9 mouse cellular contexts compared by ENCODE assay signal in the genomic region with DNA sequence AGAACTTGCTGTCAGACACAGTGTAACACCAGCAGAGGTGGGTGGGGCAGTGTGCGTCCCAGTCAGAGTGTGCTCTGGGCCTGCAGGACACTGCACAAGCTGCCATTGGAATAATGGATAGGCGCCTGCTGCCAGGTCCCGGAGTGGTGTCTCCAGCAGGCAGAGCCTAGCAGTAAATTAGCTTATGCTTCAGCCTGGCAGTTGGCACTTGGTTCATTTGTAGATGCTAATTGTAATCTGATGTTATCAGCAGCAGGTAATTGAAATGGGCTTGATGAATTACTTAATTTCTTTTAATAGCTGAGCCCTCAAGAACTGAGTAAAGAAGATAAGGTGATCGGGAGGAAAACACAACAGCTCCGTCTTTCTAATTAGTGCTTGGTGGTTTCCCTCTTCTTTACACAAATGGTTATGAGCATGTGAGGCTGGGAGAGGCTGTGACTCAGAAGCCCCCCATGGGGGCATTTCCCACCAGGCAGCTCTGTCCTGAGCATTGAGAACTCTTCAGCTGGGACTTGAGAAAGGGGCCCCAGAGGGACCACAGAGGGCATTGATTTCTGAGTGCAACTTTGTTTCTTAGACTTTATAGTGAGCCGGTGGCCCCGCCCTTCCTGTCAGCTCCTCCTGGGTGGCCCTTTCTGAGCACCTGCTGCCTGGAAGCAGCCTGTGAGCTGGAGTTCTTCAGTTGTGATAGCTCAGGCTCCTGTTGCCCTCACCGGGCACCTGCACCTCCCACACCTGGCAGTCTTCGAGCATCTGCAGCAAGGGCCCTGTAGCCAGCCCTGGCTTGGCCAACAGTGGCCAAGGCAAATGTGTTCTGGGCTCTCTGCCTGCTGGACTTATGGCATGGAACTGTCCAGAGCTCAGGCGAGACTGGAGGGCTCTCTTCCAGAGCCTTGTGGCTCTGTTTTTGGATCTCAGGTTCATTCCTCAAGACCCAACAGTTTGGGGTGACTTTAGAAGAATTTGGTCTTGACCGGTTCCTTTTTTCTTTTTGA.
DNase-seq lines count a peak whose midpoint lies in the region; ATAC-seq and TF ChIP-seq lines count a peak whose summit lies in the region.
"Had no signal": no experiment of that assay in that cellular context is flagged by ENCODE, and none has a peak within 500 bp of the region (broad histone marks: within the 10 kb centered on the region; RNA-seq: fewer than 3 reads in every experiment).

No protein-coding gene starts in this region.

- no peak overlapping the region for H3K9ac ChIP-seq in CH12.LX (ENCODE audit: insufficient read depth, low read depth)
- H3K9ac ChIP-seq in embryonic facial prominence, embryonic 14.5 days (ENCODE audit: low read depth, low read length): no peak overlapping the region
- H3K9ac ChIP-seq in limb, embryonic 11.5 days (ENCODE audit: low read length): no peak overlapping the region
- H3K9ac ChIP-seq: liver, embryonic 15.5 days had no signal

- in situ Hi-C loops in CH12.LX (cut with MboI; ENCODE audit: low pct_ligation_motif_present, low pct_unique_long_range_greater_than_20kb, low sequenced_read_pairs): no loop called here

- no peak for TF ChIP-seq RAD21 in CH12.LX (IDR thresholded peaks at IDR 0.05; ENCODE audit: low read depth, low read length)

- no peak for TF ChIP-seq CTCF in CH12.LX (conservative IDR thresholded peaks at IDR 0.05 in 1 of 2, IDR thresholded peaks at IDR 0.05 in 1 of 2; ENCODE audit: low read depth in 2 of 2, low read length in 2 of 2)
- TF ChIP-seq CTCF in kidney, adult 2 months (conservative IDR thresholded peaks at IDR 0.05; ENCODE audit: insufficient read depth, insufficient read length, low read depth, low read length): no peak

- no peaks in the 10 kb centered on the region for H3K79me2 ChIP-seq in CH12.LX (replicated peaks; ENCODE audit: control insufficient read depth, extremely low read depth, insufficient read depth, poor library complexity, severe bottlenecking)

- no peak for TF ChIP-seq POLR2A in CH12.LX (IDR thresholded peaks at IDR 0.05; ENCODE audit: low read depth, low read length)
- no peak for TF ChIP-seq POLR2A in kidney, adult 2 months (IDR thresholded peaks at IDR 0.05; ENCODE audit: low read depth, low read length)

- no peaks in the 10 kb centered on the region for H3K9me3 ChIP-seq in CH12.LX (replicated peaks; ENCODE audit: low read length)
- H3K9me3 ChIP-seq in embryonic facial prominence, embryonic 14.5 days (ENCODE audit: control insufficient read depth, low read length): no peaks in the 10 kb centered on the region
- H3K9me3 ChIP-seq in limb, embryonic 11.5 days (ENCODE audit: control insufficient read depth, low read length): no peaks in the 10 kb centered on the region
- H3K9me3 ChIP-seq: liver, embryonic 15.5 days had no signal

- DNase-seq in B cell, adult 2 months: peak; percentile 28 to 42
- peak; percentile 35 for DNase-seq in CH12.LX (ENCODE audit: extremely low read depth)
- no peak for DNase-seq in embryonic facial prominence, embryonic 14.5 days (ENCODE audit: low spot score)
- DNase-seq in limb, embryonic 11.5 days (ENCODE audit: low spot score): peak; percentile 49
- DNase-seq in ovary, adult 18-20 months (ENCODE audit: low spot score): no peak
- no peak for DNase-seq in heart, postnatal 10 days
- no peak for DNase-seq in layer of hippocampus, adult 9-10 months (ENCODE audit: low spot score)
- DNase-seq in kidney, adult 2 months: no peak

- H3K36me3 ChIP-seq in CH12.LX (replicated peaks in 1 of 2; ENCODE audit: control insufficient read depth in 1 of 2, insufficient read depth in 1 of 2, low read length in 1 of 2): no peaks in the 10 kb centered on the region
- 0 out of 2 replicates have a peak, but pooled peaks cover 6% of the 10 kb centered on the region for H3K36me3 ChIP-seq in embryonic facial prominence, embryonic 14.5 days (ENCODE audit: control insufficient read depth, insufficient read depth, low read length)
- no peaks in the 10 kb centered on the region for H3K36me3 ChIP-seq in limb, embryonic 11.5 days (ENCODE audit: control insufficient read depth, insufficient read depth, low read length)
- H3K36me3 ChIP-seq in kidney, adult 2 months (ENCODE audit: control insufficient read depth, insufficient read depth, low read length): no peaks in the 10 kb centered on the region
- H3K36me3 ChIP-seq: liver, embryonic 15.5 days had no signal

- no peak overlapping the region for H3K27ac ChIP-seq in CH12.LX (ENCODE audit: insufficient read depth, low read depth)
- H3K27ac ChIP-seq in embryonic facial prominence, embryonic 14.5 days (replicated peaks; ENCODE audit: low read depth, low read length): no peak overlapping the region
- H3K27ac ChIP-seq in limb, embryonic 11.5 days (replicated peaks; ENCODE audit: low read depth, low read length): no peak overlapping the region
- H3K27ac ChIP-seq in kidney, adult 2 months (ENCODE audit: insufficient read depth, low read depth, low read length): no peak overlapping the region
- H3K27ac ChIP-seq: liver, embryonic 15.5 days had no signal

- peaks cover 22% of the 10 kb centered on the region for H3K27me3 ChIP-seq in CH12.LX (replicated peaks)
- H3K27me3 ChIP-seq in embryonic facial prominence, embryonic 14.5 days (replicated peaks; ENCODE audit: control insufficient read depth, insufficient read depth, low read length): no peaks in the 10 kb centered on the region
- no peaks in the 10 kb centered on the region for H3K27me3 ChIP-seq in limb, embryonic 11.5 days (ENCODE audit: control insufficient read depth, insufficient read depth, low read length)
- no peaks in the 10 kb centered on the region for H3K27me3 ChIP-seq in kidney, adult 2 months (replicated peaks; ENCODE audit: control insufficient read depth, insufficient read depth, low read length)

- no peak for TF ChIP-seq EP300 in CH12.LX (IDR thresholded peaks at IDR 0.05; ENCODE audit: low read length)

- WGBS in embryonic facial prominence, embryonic 14.5 days: 70% methylated on average over 11 of the region's 11 CpGs
- WGBS in limb, embryonic 11.5 days: 49% methylated on average over 11 of the region's 11 CpGs
- WGBS in kidney, adult 2 months: 69% methylated on average over 11 of the region's 11 CpGs

- no peak overlapping the region for H3K4me3 ChIP-seq in CH12.LX (replicated peaks in 1 of 3; ENCODE audit: low read depth in 2 of 3, low read length in 2 of 3, poor library complexity in 1 of 3)
- no peak overlapping the region for H3K4me3 ChIP-seq in embryonic facial prominence, embryonic 14.5 days (ENCODE audit: low read depth, low read length)
- no peak overlapping the region for H3K4me3 ChIP-seq in limb, embryonic 11.5 days (ENCODE audit: low read depth, low read length)
- H3K4me3 ChIP-seq in kidney, adult 2 months (ENCODE audit: insufficient read depth, low read depth, low read length): no peak overlapping the region
- H3K4me3 ChIP-seq: liver, embryonic 15.5 days had no signal

- peaks cover 4 to 53% of the 10 kb centered on the region in 2 experiments; a peak in 3 of 4 replicates for H3K4me1 ChIP-seq in CH12.LX (ENCODE audit: control insufficient read depth in 1 of 2, insufficient read depth in 2 of 2)
- peaks cover 11% of the 10 kb centered on the region for H3K4me1 ChIP-seq in embryonic facial prominence, embryonic 14.5 days (ENCODE audit: control insufficient read depth, insufficient read depth, low read length)
- peaks cover 12% of the 10 kb centered on the region for H3K4me1 ChIP-seq in limb, embryonic 11.5 days (ENCODE audit: control insufficient read depth, insufficient read depth, low read length)
- 0 out of 2 replicates have a peak, but pooled peaks cover 3% of the 10 kb centered on the region for H3K4me1 ChIP-seq in kidney, adult 2 months (ENCODE audit: control insufficient read depth, insufficient read depth, low read length)

- ATAC-seq in embryonic facial prominence, embryonic 14.5 days (ENCODE audit: low read depth): 0 out of 2 replicates have a peak, but pooled peaks have one; percentile 34
- no peak for ATAC-seq in limb, embryonic 11.5 days (ENCODE audit: insufficient number of reproducible peaks, low FRiP score, low TSS enrichment, low read depth)

- intact Hi-C loops in heart, postnatal 10 days (cut with DNase I): no loop called here

- dilution Hi-C loops in CH12.LX (cut with MboI; ENCODE audit: extremely low pct_ligation_motif_present, extremely low pct_unique_long_range_greater_than_20kb, low sequenced_read_pairs): no loop called here

- no peak overlapping the region for H3K4me2 ChIP-seq in CH12.LX (ENCODE audit: insufficient read depth, low read depth, poor library complexity, severe bottlenecking)
- no peak overlapping the region for H3K4me2 ChIP-seq in embryonic facial prominence, embryonic 14.5 days (ENCODE audit: low read depth, low read length)
- H3K4me2 ChIP-seq in limb, embryonic 11.5 days (ENCODE audit: low read depth, severe bottlenecking): no peak overlapping the region
- H3K4me2 ChIP-seq: liver, embryonic 15.5 days had no signal

TF ChIP-seq in CH12.LX, 34 proteins besides CTCF, POLR2A, EP300 and RAD21:
- TF ChIP-seq MXI1 (IDR thresholded peaks at IDR 0.05; ENCODE audit: low read depth, low read length): no peak

Comparison
In these comparisons a context has a peak if more than half of its experiments do, and no peak if none do; other contexts are left out.
1. DNase-seq: peak in B cell, adult 2 months (2 of 2), CH12.LX (single experiment) and limb, embryonic 11.5 days (single experiment); none in embryonic facial prominence, embryonic 14.5 days (single experiment), ovary, adult 18-20 months (single experiment), heart, postnatal 10 days (0 of 2), layer of hippocampus, adult 9-10 months (single experiment) and kidney, adult 2 months (single experiment).